Mouse (Mus musculus): Measurements from ENCODE around the gene Hist1h2af. TPM values are rescaled to one million over a fixed set of nuclear protein-coding genes. Genes with fewer than 3 reads are reported as not detected.
"Not testable (repeated sequence)": the region's sequence is repeated elsewhere in the genome, so short reads cannot be mapped to it uniquely, and the experiment has no call there.

Hist1h2af gene
- not detected in 2 replicates for polyA plus RNA-seq (2015; fragmentation: Nextera tagmentation; extraction: Ambion mirVana)

GRCm38 (mm10) chr13:23533560-23534367, at the start of gene Hist1h2af:
Gene Hist1h2af (plus strand): TSS chr13:23533906.
- Histone ChIP-seq H3K9ac (ENCODE audit: low read depth, low read length) (peak within 1 kb of the TSS; percentile 47), H3K4me3 (ENCODE audit: low read length) (peak within 1 kb of the TSS; percentile 48), H3K27ac (ENCODE audit: low read depth, low read length) (peak within 1 kb of the TSS; percentile 76), H3K4me2 (ENCODE audit: low read length) (peak within 1 kb of the TSS; percentile 63), H3K4me1 (ENCODE audit: control insufficient read depth, insufficient read depth, low read depth, low read length) (peaks cover 25% of the 10 kb centered on the region)
- H3K9me3 ChIP-seq (ENCODE audit: control insufficient read depth, low read length); H3K36me3 ChIP-seq (ENCODE audit: control insufficient read depth, insufficient read depth, low read length); H3K27me3 ChIP-seq (replicated peaks; ENCODE audit: control insufficient read depth, insufficient read depth, low read length): not testable (repeated sequence)
- ATAC-seq: peak; percentile 54
- 0% methylated on average over 24 of the region's 53 CpGs for WGBS

- 50% methylated on average over 5 of the region's 5 CpGs for WGBS
- Histone ChIP-seq H3K4me1 (ENCODE audit: control insufficient read depth, insufficient read depth, low read depth, low read length) (peaks cover 2% of the 10 kb centered on the region; the same call in 1 of the 2 replicates), H3K4me2 (ENCODE audit: low read length) (no peak overlapping the region), H3K27ac (ENCODE audit: low read depth, low read length) (no peak overlapping the region), H3K4me3 (ENCODE audit: low read length) (no peak overlapping the region), H3K27me3 (replicated peaks; ENCODE audit: control insufficient read depth, insufficient read depth, low read length) (no peaks in the 10 kb centered on the region), H3K36me3 (ENCODE audit: control insufficient read depth, insufficient read depth, low read length) (no peaks in the 10 kb centered on the region), H3K9me3 (ENCODE audit: control insufficient read depth, low read length) (no peaks in the 10 kb centered on the region), H3K9ac (ENCODE audit: low read depth, low read length) (no peak overlapping the region)
- ATAC-seq: no peak
These were observed 48.4 kb upstream of the Hist1h2af start for GRCm38 (mm10) chr13:23485271-23485670.

- Histone ChIP-seq H3K27ac (ENCODE audit: low read depth, low read length) (no peak within 1 kb of the TSS), H3K27me3 (replicated peaks; ENCODE audit: control insufficient read depth, insufficient read depth, low read length) (no peaks in the 10 kb centered on the region), H3K4me3 (ENCODE audit: low read length) (peak within 1 kb of the TSS; percentile 48), H3K9me3 (ENCODE audit: control insufficient read depth, low read length) (no peaks in the 10 kb centered on the region), H3K9ac (ENCODE audit: low read depth, low read length) (peak within 1 kb of the TSS; percentile 32; the same call in 1 of the 2 replicates), H3K4me1 (ENCODE audit: control insufficient read depth, insufficient read depth, low read depth, low read length) (peaks cover 2% of the 10 kb centered on the region; the same call in 1 of the 2 replicates), H3K36me3 (ENCODE audit: control insufficient read depth, insufficient read depth, low read length) (no peaks in the 10 kb centered on the region), H3K4me2 (ENCODE audit: low read length) (peak within 1 kb of the TSS; percentile 76)
- peak; percentile 99 for ATAC-seq
- whole genome bisulfite sequencing: 6% methylated on average over 13 of the region's 14 CpGs
These were observed 45.0 kb upstream of the Hist1h2af start, which contains the start of gene Btn2a2 for GRCm38 (mm10) chr13:23488400-23489322. Gene Btn2a2 (minus strand): TSS chr13:23488857.

- Histone ChIP-seq H3K27ac (ENCODE audit: low read depth, low read length) (no peak overlapping the region), H3K4me1 (ENCODE audit: control insufficient read depth, insufficient read depth, low read depth, low read length) (peaks cover 2% of the 10 kb centered on the region; the same call in 1 of the 2 replicates), H3K4me3 (ENCODE audit: low read length) (no peak overlapping the region), H3K4me2 (ENCODE audit: low read length) (no peak overlapping the region), H3K27me3 (replicated peaks; ENCODE audit: control insufficient read depth, insufficient read depth, low read length) (no peaks in the 10 kb centered on the region), H3K9me3 (ENCODE audit: control insufficient read depth, low read length) (no peaks in the 10 kb centered on the region), H3K36me3 (ENCODE audit: control insufficient read depth, insufficient read depth, low read length) (no peaks in the 10 kb centered on the region), H3K9ac (ENCODE audit: low read depth, low read length) (no peak overlapping the region)
- 54% methylated on average over 1 of the region's 1 CpGs for WGBS
- no peak for ATAC-seq
These were observed 42.8 kb upstream of the Hist1h2af start for GRCm38 (mm10) chr13:23490863-23491262.

- H3K4me1 ChIP-seq (ENCODE audit: control insufficient read depth, insufficient read depth, low read depth, low read length): peaks cover 2% of the 10 kb centered on the region; the same call in 1 of the 2 replicates
- no peaks in the 10 kb centered on the region for H3K9me3 ChIP-seq (ENCODE audit: control insufficient read depth, low read length)
- no peak overlapping the region for H3K4me2 ChIP-seq (ENCODE audit: low read length)
- 19% methylated on average over 1 of the region's 1 CpGs for WGBS
- no peak overlapping the region for H3K9ac ChIP-seq (ENCODE audit: low read depth, low read length)
- no peak overlapping the region for H3K27ac ChIP-seq (ENCODE audit: low read depth, low read length)
- ATAC-seq: no peak
- H3K27me3 ChIP-seq (replicated peaks; ENCODE audit: control insufficient read depth, insufficient read depth, low read length): no peaks in the 10 kb centered on the region
- H3K36me3 ChIP-seq (ENCODE audit: control insufficient read depth, insufficient read depth, low read length): no peaks in the 10 kb centered on the region
- H3K4me3 ChIP-seq (ENCODE audit: low read length): no peak overlapping the region
These were observed 42.4 kb upstream of the Hist1h2af start for GRCm38 (mm10) chr13:23491263-23491662.

- Histone ChIP-seq H3K9me3 (ENCODE audit: control insufficient read depth, low read length) (no peaks in the 10 kb centered on the region), H3K4me2 (ENCODE audit: low read length) (peak overlapping the region; percentile 54), H3K27me3 (replicated peaks; ENCODE audit: control insufficient read depth, insufficient read depth, low read length) (no peaks in the 10 kb centered on the region), H3K4me3 (ENCODE audit: low read length) (peak overlapping the region; percentile 32), H3K4me1 (ENCODE audit: control insufficient read depth, insufficient read depth, low read depth, low read length) (peaks cover 2% of the 10 kb centered on the region; the same call in 1 of the 2 replicates), H3K36me3 (ENCODE audit: control insufficient read depth, insufficient read depth, low read length) (no peaks in the 10 kb centered on the region), H3K9ac (ENCODE audit: low read depth, low read length) (peak overlapping the region; percentile 13; the same call in 1 of the 2 replicates), H3K27ac (ENCODE audit: low read depth, low read length) (no peak overlapping the region)
- WGBS: 1% methylated on average over 14 of the region's 14 CpGs
- no peak for ATAC-seq
These were observed 41.7 kb upstream of the Hist1h2af start for GRCm38 (mm10) chr13:23491990-23492389.

- Histone ChIP-seq H3K4me2 (ENCODE audit: low read length) (no peak overlapping the region), H3K9me3 (ENCODE audit: control insufficient read depth, low read length) (no peaks in the 10 kb centered on the region), H3K9ac (ENCODE audit: low read depth, low read length) (no peak overlapping the region), H3K27ac (ENCODE audit: low read depth, low read length) (no peak overlapping the region), H3K4me1 (ENCODE audit: control insufficient read depth, insufficient read depth, low read depth, low read length) (no peaks in the 10 kb centered on the region), H3K4me3 (ENCODE audit: low read length) (no peak overlapping the region), H3K36me3 (ENCODE audit: control insufficient read depth, insufficient read depth, low read length) (no peaks in the 10 kb centered on the region), H3K27me3 (replicated peaks; ENCODE audit: control insufficient read depth, insufficient read depth, low read length) (no peaks in the 10 kb centered on the region)
- WGBS: 80% methylated on average over 6 of the region's 6 CpGs
- ATAC-seq: no peak
These were observed 38.2 kb upstream of the Hist1h2af start for GRCm38 (mm10) chr13:23495526-23495925.

GRCm38 (mm10) chr13:23497656-23498321, 35.9 kb upstream of the Hist1h2af start:
- ATAC-seq: no peak
- WGBS: 5% methylated on average over 19 of the region's 19 CpGs
- no peaks in the 10 kb centered on the region for H3K27me3 ChIP-seq (replicated peaks; ENCODE audit: control insufficient read depth, insufficient read depth, low read length)
- no peak overlapping the region for H3K9ac ChIP-seq (ENCODE audit: low read depth, low read length)
- no peaks in the 10 kb centered on the region for H3K9me3 ChIP-seq (ENCODE audit: control insufficient read depth, low read length)
- no peaks in the 10 kb centered on the region for H3K36me3 ChIP-seq (ENCODE audit: control insufficient read depth, insufficient read depth, low read length)
- peak overlapping the region; percentile 50 for H3K4me2 ChIP-seq (ENCODE audit: low read length)
- no peaks in the 10 kb centered on the region for H3K4me1 ChIP-seq (ENCODE audit: control insufficient read depth, insufficient read depth, low read depth, low read length)
- no peak overlapping the region for H3K27ac ChIP-seq (ENCODE audit: low read depth, low read length)
- peak overlapping the region; percentile 29 for H3K4me3 ChIP-seq (ENCODE audit: low read length)
